Mouse (Mus musculus): Measurements from ENCODE around the gene Alk. TPM values are rescaled to one million over a fixed set of nuclear protein-coding genes. Genes with fewer than 3 reads are reported as not detected.

Gene Alk
- not detected for polyA plus RNA-seq (2017; shearing (Covaris generic))

GRCm38 (mm10) chr17:72604610-72604980, at the start of gene Alk:
Gene Alk (minus strand): TSS chr17:72604627.

Other genes starting within 250 kb of the Alk start
- 89.0 TPM for gene Ypel5, start 231.8 kb upstream of the Alk start, polyA plus RNA-seq (2017; shearing (Covaris generic))